Mouse (Mus musculus) hindbrain, embryonic 10.5 days (tissue): ENCODE measurements at regions not wholly inside any gene's neighbourhood (a gene's known extent, or its start where the extent isn't known, plus 50 kb on each side); places are given as distances from the start of the nearest gene placed in this dataset.

Experiments
- DNase-seq: peaks from one replicate; pipeline ENCODE4 v3.0.0-alpha.2; 2017; ENCODE audit warnings: low spot score
- H3K27ac ChIP-seq: fragments of 300-500 bp; sonication (generic); 2 replicates; pipeline ENCODE4 v1.5.1; 2016; ENCODE audit warnings: mild to moderate bottlenecking, moderate library complexity
- H3K27me3 ChIP-seq: fragments of 300-500 bp; sonication (generic); 2 replicates; pipeline ENCODE4 v1.6.1; 2016; ENCODE audit warnings: mild to moderate bottlenecking; ENCODE audit not compliant: poor library complexity, insufficient read depth, severe bottlenecking
- H3K36me3 ChIP-seq: fragments of 300-500 bp; sonication (generic); 2 replicates; pipeline ENCODE4 v1.6.1; 2016; ENCODE audit warnings: mild to moderate bottlenecking, moderate library complexity
- H3K4me1 ChIP-seq: fragments of 300-500 bp; sonication (generic); replicated peaks from 2 replicates; pipeline ENCODE4 v1.6.1; 2016; ENCODE audit warnings: mild to moderate bottlenecking
- H3K4me3 ChIP-seq: fragments of 300-500 bp; sonication (generic); 2 replicates; pipeline ENCODE4 v1.5.1; 2016; ENCODE audit warnings: mild to moderate bottlenecking, moderate library complexity
- H3K9me3 ChIP-seq: fragments of 300-500 bp; sonication (generic); 2 replicates; pipeline ENCODE4 v1.6.1; 2016; ENCODE audit warnings: mild to moderate bottlenecking, moderate library complexity
- WGBS: fragments of 180-500 bp; shearing (Covaris S2); methylation state at CpG from one replicate; pipeline ENCODE4 v1.1.7; 2016; 5-methylcytosine and 5-hydroxymethylcytosine counted together

DNA sequence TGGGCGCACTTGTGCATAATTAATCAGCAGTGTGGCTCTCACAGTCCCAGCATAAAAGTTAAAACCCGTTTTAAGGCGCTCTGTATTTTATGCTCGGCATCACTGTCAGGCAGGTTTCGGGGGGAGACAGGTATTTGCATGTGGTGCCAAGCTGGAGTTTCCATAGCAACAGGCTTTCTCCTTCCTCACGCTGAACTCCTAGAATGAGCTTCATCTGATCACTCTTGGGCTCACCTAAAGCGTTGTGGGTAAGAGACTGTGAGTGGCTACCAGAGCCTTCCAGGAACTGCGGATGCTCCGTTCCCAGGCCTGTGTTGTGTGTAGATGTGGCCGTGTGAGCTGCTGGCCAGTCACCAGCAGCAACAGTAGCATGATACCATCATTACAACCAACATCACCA, 161.5 kb downstream of the Ajap1 start:
- Histone ChIP-seq H3K27ac (no peak overlapping the region), H3K27me3 (no peaks in the 10 kb centered on the region), H3K36me3 (no peaks in the 10 kb centered on the region), H3K4me3 (no peak overlapping the region), H3K9me3 (peaks cover 6% of the 10 kb centered on the region; the same call in 1 of the 2 replicates), H3K4me1 (peaks cover 13% of the 10 kb centered on the region)
- DNase-seq: no peak
- 87% methylated on average over 10 of the region's 10 CpGs for WGBS

DNA sequence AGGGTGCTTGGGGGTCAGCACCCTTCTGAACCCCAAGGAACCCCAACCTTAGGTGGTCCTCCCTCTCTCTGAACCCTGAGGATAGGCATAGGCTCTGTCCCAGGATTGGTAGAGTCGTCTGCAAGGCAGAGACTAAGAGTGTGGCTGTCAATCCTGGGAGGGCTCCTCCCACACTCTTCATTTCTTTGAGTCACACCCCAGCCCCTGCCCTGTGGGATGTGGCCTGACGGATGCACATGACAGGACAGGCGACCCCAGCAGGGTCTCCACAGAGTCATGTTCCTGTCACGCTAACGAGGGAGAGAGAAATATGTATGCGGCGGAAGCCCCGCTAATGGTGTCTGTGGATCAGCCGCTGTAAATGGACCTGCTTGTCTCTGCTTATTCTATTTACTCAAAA, 162.0 kb downstream of the Ajap1 start:
- H3K27me3 ChIP-seq: no peaks in the 10 kb centered on the region
- H3K27ac ChIP-seq: no peak overlapping the region
- DNase-seq: peak; percentile 8
- H3K36me3 ChIP-seq: no peaks in the 10 kb centered on the region
- no peak overlapping the region for H3K4me3 ChIP-seq
- WGBS: 70% methylated on average over 9 of the region's 9 CpGs
- peaks cover 9% of the 10 kb centered on the region for H3K4me1 ChIP-seq
- peaks cover 6% of the 10 kb centered on the region; the same call in 1 of the 2 replicates for H3K9me3 ChIP-seq

DNA sequence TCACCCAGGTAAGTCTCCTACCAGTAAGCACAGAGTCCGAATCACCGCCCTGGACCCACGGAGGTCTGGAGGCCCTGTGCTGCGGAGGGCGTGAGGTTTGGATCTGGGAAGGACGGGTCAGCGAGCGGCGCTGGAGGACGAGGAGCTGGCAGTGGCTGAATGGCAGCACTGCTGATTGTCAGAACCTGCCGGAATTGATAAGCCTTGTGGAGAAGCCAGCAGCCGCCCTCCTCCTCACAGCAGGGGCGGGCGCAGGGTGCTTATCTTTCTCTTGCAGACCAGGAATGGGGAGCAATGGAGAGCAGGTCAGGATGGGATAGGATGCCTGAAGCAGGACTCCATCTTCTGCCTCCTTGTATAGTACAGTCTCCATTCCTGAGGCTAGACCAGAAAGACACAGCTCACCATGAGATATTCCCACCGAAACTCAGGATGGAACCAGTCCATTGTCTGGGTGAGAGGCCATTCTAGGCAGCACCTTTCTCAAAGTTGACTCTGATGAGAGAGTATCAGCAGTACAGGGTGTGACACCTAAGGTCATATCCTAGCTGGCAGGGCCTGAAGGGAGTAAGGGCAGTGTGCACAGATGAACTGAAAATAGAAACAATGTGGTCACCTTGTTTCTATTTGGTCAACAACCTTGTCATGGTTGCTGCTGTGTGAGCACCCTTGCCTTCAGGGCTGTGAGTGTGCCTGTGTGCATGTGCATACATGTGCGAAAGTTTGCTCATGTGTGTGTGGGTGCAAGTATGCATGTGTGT, 165.5 kb downstream of the Ajap1 start:
- Histone ChIP-seq H3K4me1 (peaks cover 3% of the 10 kb centered on the region; the same call in 1 of the 2 replicates), H3K27ac (peak overlapping the region; percentile 72; the same call in 1 of the 2 replicates), H3K4me3 (no peak overlapping the region), H3K9me3 (peaks cover 6% of the 10 kb centered on the region; the same call in 1 of the 2 replicates), H3K27me3 (no peaks in the 10 kb centered on the region), H3K36me3 (no peaks in the 10 kb centered on the region)
- no peak for DNase-seq
- 72% methylated on average over 16 of the region's 16 CpGs for WGBS

DNA sequence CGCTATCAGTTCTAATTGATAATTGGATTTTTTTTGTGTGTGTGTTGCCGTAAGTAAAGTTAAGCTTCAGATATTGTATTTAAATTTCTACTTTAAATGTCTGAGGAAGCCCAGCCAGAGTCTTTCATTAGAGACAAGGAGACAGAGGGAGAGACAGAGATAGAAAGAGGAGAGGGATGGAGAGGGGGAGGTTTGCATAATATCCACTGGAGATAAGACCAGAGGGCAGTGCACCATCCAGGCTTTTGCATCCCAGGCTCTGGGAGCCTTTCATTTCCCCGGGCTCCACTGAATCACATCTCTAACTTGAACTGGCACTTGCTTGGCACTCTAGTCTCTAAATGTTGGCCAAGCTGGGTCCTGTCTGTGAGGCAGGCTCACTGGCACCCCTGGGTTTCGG, 166.1 kb downstream of the Ajap1 start:
- Histone ChIP-seq H3K27me3 (no peaks in the 10 kb centered on the region), H3K27ac (peak overlapping the region; percentile 72; the same call in 1 of the 2 replicates), H3K9me3 (peaks cover 6% of the 10 kb centered on the region; the same call in 1 of the 2 replicates), H3K4me3 (no peak overlapping the region), H3K4me1 (peaks cover 3% of the 10 kb centered on the region; the same call in 1 of the 2 replicates), H3K36me3 (no peaks in the 10 kb centered on the region)
- DNase-seq: no peak
- 88% methylated on average over 4 of the region's 4 CpGs for WGBS

DNA sequence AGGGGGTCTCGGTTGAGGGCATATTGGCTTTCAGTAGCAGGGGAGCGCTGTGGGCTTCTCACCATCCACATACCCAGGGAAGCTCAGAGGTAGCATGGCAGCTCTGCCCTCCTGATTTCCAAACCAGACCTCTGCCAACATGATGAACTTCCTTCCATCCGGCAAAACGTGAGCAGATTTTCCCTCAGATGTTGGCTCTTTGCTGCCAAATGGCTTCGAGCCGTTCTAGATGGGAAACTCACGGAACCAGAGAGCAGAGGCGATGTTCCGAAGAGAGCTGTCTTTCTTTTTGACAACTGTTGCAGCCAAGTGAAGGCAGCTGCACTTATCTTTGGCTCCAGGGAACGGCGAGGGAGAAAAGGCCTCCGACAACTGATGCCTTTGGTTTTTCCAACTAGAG, 168.7 kb downstream of the Ajap1 start:
- H3K36me3 ChIP-seq: no peaks in the 10 kb centered on the region
- H3K4me1 ChIP-seq: no peaks in the 10 kb centered on the region
- peaks cover 5% of the 10 kb centered on the region; the same call in 1 of the 2 replicates for H3K9me3 ChIP-seq
- DNase-seq: no peak
- no peak overlapping the region for H3K4me3 ChIP-seq
- 92% methylated on average over 12 of the region's 12 CpGs for WGBS
- H3K27me3 ChIP-seq: no peaks in the 10 kb centered on the region
- no peak overlapping the region for H3K27ac ChIP-seq

DNA sequence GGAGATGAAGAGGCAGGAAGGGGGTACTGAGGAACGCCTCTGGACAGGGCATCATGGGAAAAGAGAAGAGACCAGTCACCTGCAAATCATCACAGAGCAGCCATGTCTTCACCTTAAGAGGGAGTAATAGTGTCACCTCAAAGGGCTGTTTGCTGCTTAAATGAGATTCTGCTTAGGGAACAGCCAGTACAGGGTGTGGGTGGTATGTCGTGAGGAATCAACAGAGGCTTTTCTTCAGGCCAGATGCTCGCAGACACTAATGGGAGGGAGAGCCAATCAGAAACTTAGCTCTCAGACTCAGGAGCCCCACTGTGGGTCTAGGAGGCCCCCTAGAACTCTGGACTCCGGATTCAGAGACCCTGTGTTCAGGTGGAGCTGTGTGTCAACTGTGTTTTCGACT, 171.0 kb downstream of the Ajap1 start:
- Histone ChIP-seq H3K9me3 (no peaks in the 10 kb centered on the region), H3K36me3 (no peaks in the 10 kb centered on the region), H3K27ac (no peak overlapping the region), H3K4me3 (no peak overlapping the region), H3K4me1 (no peaks in the 10 kb centered on the region), H3K27me3 (no peaks in the 10 kb centered on the region)
- DNase-seq: no peak
- WGBS: 73% methylated on average over 5 of the region's 5 CpGs

DNA sequence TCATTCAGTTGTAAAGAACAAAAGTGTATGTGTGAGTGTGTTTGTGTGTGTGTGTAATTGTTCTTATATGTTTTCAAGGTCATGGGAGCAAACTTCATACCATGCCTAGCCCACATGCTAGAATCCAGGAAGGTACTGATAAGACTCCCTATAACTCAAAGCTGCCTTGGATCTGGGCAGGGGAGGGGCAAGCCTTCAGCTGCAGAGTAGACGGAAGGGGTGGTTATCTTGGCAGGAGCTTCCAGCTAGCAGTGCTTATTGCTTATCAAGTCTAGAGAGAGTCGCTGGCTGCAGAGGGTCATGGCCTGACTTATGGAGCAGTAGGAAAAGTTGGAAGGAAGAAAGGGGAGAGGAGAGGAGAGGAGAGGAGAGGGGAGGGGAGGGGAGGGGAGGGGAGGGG, 172.0 kb downstream of the Ajap1 start:
- DNase-seq: no peak
- Histone ChIP-seq H3K27ac (no peak overlapping the region), H3K36me3 (no peaks in the 10 kb centered on the region), H3K27me3 (no peaks in the 10 kb centered on the region), H3K4me3 (no peak overlapping the region), H3K9me3 (no peaks in the 10 kb centered on the region), H3K4me1 (peaks cover 5% of the 10 kb centered on the region; the same call in 1 of the 2 replicates)
- WGBS: 71% methylated on average over 2 of the region's 2 CpGs

DNA sequence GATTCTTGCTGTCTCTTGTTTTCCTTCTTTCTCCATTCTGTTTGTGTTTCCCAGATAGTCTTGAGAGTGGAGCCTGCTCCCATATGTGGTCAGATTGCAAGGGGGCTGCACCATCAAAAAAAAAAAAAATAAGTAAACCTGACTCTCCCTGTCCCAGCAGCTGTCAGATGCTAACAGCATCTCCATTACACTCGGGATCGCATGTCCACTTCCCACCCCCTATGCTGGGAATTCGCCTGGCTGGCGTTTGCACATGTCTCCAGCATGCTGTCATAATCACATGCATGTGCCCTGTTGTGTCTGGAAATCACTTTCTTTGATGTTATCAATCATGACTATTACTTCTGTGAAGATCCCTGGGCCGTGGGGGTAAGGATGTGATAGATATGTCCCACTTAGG, 179.1 kb downstream of the Ajap1 start:
- no peak for DNase-seq

DNA sequence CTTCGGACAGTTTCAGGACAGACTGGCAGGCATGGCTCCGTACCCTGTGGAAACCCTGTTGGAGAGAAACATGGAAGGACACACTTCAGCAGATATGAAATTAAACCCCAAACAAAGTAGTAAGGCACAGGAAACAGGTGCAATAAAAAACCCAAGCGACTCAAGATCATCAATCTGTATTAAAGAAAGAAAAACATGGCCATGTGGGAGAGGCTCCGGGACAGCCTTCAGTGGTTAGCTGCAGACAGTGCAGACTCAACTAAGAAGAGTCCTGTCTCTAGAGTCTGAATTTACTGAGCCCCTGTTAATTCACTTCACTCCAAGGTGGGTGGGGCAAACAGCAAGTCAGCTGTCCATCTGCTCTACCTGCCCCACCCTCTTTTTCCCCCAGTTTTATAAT, 179.8 kb downstream of the Ajap1 start:
- peaks cover 6% of the 10 kb centered on the region; the same call in 1 of the 2 replicates for H3K4me1 ChIP-seq
- H3K9me3 ChIP-seq: no peaks in the 10 kb centered on the region
- no peak overlapping the region for H3K27ac ChIP-seq
- 90% methylated on average over 4 of the region's 4 CpGs for WGBS
- H3K27me3 ChIP-seq: no peaks in the 10 kb centered on the region
- no peaks in the 10 kb centered on the region for H3K36me3 ChIP-seq
- no peak for DNase-seq
- H3K4me3 ChIP-seq: no peak overlapping the region

More for the DNA sequence above, 179.1 kb downstream of the Ajap1 start:
- Histone ChIP-seq H3K9me3 (no peaks in the 10 kb centered on the region), H3K27ac (no peak overlapping the region), H3K36me3 (no peaks in the 10 kb centered on the region), H3K4me3 (no peak overlapping the region), H3K27me3 (no peaks in the 10 kb centered on the region), H3K4me1 (peaks cover 6% of the 10 kb centered on the region; the same call in 1 of the 2 replicates)
- 64% methylated on average over 5 of the region's 5 CpGs for WGBS

DNA sequence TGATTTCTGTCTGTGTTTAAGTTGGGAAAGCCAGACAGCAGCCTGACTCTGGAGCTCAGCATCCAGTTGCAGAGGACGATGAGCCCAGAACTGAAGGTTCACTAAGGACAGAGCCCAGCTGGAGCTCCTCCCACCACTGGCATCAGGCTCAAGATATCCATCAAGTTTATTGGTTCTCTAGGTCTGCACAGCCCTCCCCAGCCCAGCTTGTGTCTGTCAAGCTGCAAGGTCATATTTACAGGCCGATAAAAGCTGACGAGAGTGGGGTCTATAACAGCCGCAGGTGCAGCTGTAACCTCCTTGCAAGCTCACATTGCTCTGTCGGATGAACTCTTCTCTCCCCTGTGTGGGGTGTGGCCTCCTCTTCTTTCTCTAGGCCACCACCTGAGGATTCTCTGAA, 184.3 kb downstream of the Ajap1 start:
- Histone ChIP-seq H3K4me3 (no peak overlapping the region), H3K27me3 (no peaks in the 10 kb centered on the region), H3K9me3 (no peaks in the 10 kb centered on the region), H3K36me3 (no peaks in the 10 kb centered on the region), H3K27ac (no peak overlapping the region), H3K4me1 (peaks cover 15% of the 10 kb centered on the region)
- WGBS: 86% methylated on average over 5 of the region's 5 CpGs
- DNase-seq: no peak

DNA sequence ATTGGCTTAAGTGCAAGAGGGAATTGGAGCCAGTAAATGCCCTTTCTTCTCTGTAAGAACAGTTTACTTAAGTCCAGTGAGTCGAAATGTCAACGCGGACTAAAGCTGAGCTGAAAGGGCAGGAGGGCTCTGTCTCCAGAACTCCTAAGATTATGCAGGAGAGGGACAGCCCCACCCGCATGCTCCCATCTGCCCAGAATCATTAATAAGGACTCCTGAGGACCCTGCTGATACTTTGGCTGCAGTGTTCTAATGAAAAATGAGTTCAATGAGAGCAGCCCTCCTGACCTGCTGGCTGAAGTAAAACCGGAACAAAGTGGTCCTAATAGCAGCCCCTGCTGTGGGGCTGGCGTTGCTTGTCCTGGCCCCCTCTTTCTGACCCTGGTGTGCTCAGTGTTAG, 187.8 kb downstream of the Ajap1 start:
- H3K27me3 ChIP-seq: no peaks in the 10 kb centered on the region
- H3K36me3 ChIP-seq: no peaks in the 10 kb centered on the region
- peak overlapping the region; percentile 66 for H3K27ac ChIP-seq
- H3K9me3 ChIP-seq: no peaks in the 10 kb centered on the region
- H3K4me3 ChIP-seq: no peak overlapping the region
- H3K4me1 ChIP-seq: peaks cover 31% of the 10 kb centered on the region
- WGBS: 51% methylated on average over 6 of the region's 6 CpGs
- DNase-seq: no peak

DNA sequence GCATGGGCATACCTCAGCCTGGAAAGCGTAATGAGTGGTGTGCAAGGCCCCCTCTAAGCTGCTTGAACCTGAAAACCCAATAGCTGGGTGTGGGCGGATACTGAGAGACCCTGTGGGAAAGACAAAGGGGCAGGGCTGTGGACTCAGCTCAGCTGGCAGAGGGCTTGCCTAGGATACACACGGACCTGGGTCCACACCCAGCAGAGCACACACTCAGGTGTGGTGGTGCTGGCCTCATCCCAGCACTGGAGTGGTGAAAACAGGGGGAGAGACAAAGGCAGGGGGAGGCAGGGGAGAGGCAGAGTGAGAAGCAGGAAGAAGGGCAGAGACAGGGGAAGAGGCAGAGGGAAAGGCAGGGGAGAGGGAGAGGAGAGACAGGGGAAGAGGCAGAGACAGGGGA, 189.5 kb downstream of the Ajap1 start:
- Histone ChIP-seq H3K9me3 (no peaks in the 10 kb centered on the region), H3K4me1 (peaks cover 31% of the 10 kb centered on the region), H3K27me3 (no peaks in the 10 kb centered on the region), H3K27ac (peak overlapping the region; percentile 71), H3K36me3 (no peaks in the 10 kb centered on the region), H3K4me3 (no peak overlapping the region)
- whole genome bisulfite sequencing: 50% methylated on average over 3 of the region's 3 CpGs
- DNase-seq: no peak

DNA sequence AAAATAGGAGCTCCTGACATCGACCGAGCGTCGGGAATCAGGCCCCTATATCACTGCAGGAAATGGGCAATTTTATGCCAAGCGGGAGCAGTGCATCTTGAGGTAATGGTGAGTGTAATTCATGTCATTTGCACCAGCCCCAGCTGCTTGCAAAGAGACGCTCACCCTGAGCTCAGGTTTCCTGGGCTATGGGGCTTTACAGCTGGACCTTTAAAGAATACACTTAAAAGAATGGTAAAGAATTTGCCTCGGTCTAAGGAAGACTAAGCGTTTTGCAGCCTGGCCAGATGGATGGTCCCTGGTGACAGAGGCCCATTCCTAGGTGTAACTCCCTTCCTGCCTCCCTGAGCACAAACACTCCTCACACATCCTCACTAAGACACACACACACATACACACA, 194.2 kb downstream of the Ajap1 start:
- Histone ChIP-seq H3K36me3 (no peaks in the 10 kb centered on the region), H3K4me1 (peaks cover 17% of the 10 kb centered on the region), H3K4me3 (no peak overlapping the region), H3K9me3 (0 out of 2 replicates have a peak, but pooled peaks cover 3% of the 10 kb centered on the region), H3K27me3 (no peaks in the 10 kb centered on the region), H3K27ac (no peak overlapping the region)
- no peak for DNase-seq
- WGBS: 78% methylated on average over 8 of the region's 8 CpGs
